Mouse (Mus musculus) kidney, adult 2 months (tissue): ENCODE data around the gene Uba5. TPM values are rescaled to one million over a fixed set of nuclear protein-coding genes. Genes with fewer than 3 reads are reported as not detected.

ENCODE experiments used
- DNase-seq: peaks from one replicate; pipeline ENCODE4 v3.0.0; 2021
- H3K27ac ChIP-seq: fragments of 200-500 bp; 2 replicates; pipeline ENCODE4 v1.5.1; 2012; ENCODE audit warnings: low read depth, low read length, control low read depth, inconsistent platforms; ENCODE audit not compliant: insufficient read depth
- H3K27me3 ChIP-seq: fragments of 200-500 bp; replicated peaks from 2 replicates; pipeline ENCODE4 v1.6.1; 2012; ENCODE audit warnings: mild to moderate bottlenecking, moderate library complexity, low read length, inconsistent platforms; ENCODE audit not compliant: control insufficient read depth, insufficient read depth
- H3K36me3 ChIP-seq: fragments of 200-500 bp; 2 replicates; pipeline ENCODE4 v1.6.1; 2012; ENCODE audit warnings: mild to moderate bottlenecking, moderate library complexity, low read length, inconsistent platforms; ENCODE audit not compliant: control insufficient read depth, insufficient read depth
- H3K4me1 ChIP-seq: fragments of 200-500 bp; 2 replicates; pipeline ENCODE4 v1.6.1; 2011; ENCODE audit warnings: low read length; ENCODE audit not compliant: control insufficient read depth, insufficient read depth
- H3K4me3 ChIP-seq: fragments of 200-500 bp; 2 replicates; pipeline ENCODE4 v1.5.1; 2011; ENCODE audit warnings: mild to moderate bottlenecking, low read depth, low read length, control low read depth; ENCODE audit not compliant: insufficient read depth
- CTCF ChIP-seq: fragments of 200-500 bp; conservative IDR thresholded peaks from 2 replicates; pipeline ENCODE4 v1.5.1; 2011; ENCODE audit warnings: low read depth, mild to moderate bottlenecking, control low read depth, low read length, moderate library complexity, mixed read lengths; ENCODE audit not compliant: insufficient read depth, insufficient read length
- POLR2A ChIP-seq: fragments of 200-500 bp; IDR thresholded peaks from one replicate; pipeline ENCODE4 v1.6.1; 2011; ENCODE audit warnings: low read depth, low read length, control low read depth
- WGBS: fragments of 180-500 bp; shearing (Covaris S2); methylation state at CpG from one replicate; pipeline ENCODE4 v1.1.7; 2018; 5-methylcytosine and 5-hydroxymethylcytosine counted together
- polyA plus RNA-seq: library from polyadenylated mRNA; depleted of rRNA; stranded (reverse); fragments of >200 nt; gene quantifications from 2 replicates; pipeline ENCODE4 v1.2.3, GENCODE M21; 2012

The Uba5 gene
- polyA plus RNA-seq, 1 experiment = 19.1 TPM

GRCm38 (mm10) chr9:104035261-104036015 lies 27.5 kb downstream of the Uba5 start:
- WGBS = 55% methylated on average over 24 of the region's 24 CpGs
- TF ChIP-seq POLR2A = no peak
- TF ChIP-seq CTCF = peak; percentile 88
- H3K4me1 ChIP-seq = no peaks in the 10 kb centered on the region
- DNase-seq = peak; percentile 78
- no peak overlapping the region for H3K27ac ChIP-seq
- peaks cover 2% of the 10 kb centered on the region; the same call in 1 of the 2 replicates for H3K36me3 ChIP-seq
- H3K27me3 ChIP-seq = no peaks in the 10 kb centered on the region
- no peak overlapping the region for H3K4me3 ChIP-seq

DNA sequence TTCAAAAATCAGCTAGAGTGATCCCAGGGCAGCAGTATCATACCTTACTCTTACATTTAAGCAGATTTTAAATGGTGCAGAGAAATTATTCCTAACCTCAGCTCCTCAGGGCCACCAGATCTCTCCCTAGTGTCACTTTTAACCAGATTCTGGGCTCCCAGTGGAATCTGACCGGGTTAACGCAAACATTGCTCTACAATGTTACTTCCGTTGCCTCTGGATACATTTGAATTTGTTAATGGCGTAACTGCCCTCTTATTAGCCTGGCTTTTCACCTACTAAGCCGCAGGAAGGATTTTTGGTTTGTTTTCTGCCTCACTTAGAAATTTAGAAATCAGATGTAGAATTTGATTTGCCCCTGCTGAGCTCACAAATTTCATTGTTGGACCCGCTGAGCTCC lies 28.2 kb downstream of the Uba5 start:
- H3K4me1 ChIP-seq = no peaks in the 10 kb centered on the region
- H3K36me3 ChIP-seq = no peaks in the 10 kb centered on the region; the same call in 1 of the 2 replicates
- 89% methylated on average over 6 of the region's 6 CpGs for WGBS
- H3K27me3 ChIP-seq = no peaks in the 10 kb centered on the region
- no peak overlapping the region for H3K27ac ChIP-seq
- TF ChIP-seq POLR2A = no peak
- no peak for TF ChIP-seq CTCF
- no peak for DNase-seq
- no peak overlapping the region for H3K4me3 ChIP-seq

DNA sequence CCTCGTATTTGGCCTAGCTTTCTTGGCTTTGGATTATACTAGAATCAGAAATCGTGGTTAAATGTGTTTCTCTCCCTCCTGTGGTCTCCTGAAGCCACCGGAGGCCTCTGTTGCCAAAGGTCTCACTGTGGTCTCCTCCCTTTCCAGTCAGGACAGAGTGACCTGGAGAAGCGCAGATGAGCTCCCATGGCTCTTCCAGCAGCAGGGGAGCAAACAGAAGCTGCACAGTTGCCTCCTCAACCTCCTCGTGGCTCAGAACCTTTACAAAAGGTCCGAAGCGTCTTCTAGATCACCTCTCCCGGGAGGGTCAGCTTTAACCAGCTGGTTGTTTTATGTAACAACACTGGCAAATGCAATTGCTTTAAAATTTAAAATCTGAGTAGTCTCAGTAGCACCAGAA lies 28.7 kb downstream of the Uba5 start:
- H3K27me3 ChIP-seq = no peaks in the 10 kb centered on the region
- H3K4me1 ChIP-seq = no peaks in the 10 kb centered on the region
- H3K4me3 ChIP-seq = no peak overlapping the region
- DNase-seq = no peak
- no peak for TF ChIP-seq CTCF
- no peak for TF ChIP-seq POLR2A
- H3K27ac ChIP-seq = no peak overlapping the region
- H3K36me3 ChIP-seq = no peaks in the 10 kb centered on the region; the same call in 1 of the 2 replicates
- 81% methylated on average over 8 of the region's 8 CpGs for WGBS

DNA sequence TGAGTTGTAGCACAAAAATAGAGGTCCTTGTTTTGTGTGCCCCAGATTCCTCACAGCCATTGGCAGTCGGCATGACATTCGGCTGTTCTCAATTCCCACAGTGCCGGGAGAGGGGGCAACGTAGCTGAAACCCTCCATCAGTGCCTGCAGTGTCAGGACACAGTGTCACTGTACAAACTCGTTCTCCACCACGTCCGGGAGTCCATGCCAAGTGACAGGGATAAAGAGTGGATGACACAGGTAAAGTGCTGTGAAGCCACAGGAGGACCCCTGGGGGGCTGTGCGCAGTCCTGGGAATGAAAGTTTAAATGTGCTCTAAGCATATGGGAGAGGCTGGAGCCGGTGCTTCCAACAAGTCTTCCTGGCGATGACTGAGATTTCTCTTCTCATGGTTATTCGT lies 33.1 kb downstream of the Uba5 start:
- Histone ChIP-seq H3K36me3 (no peaks in the 10 kb centered on the region), H3K4me3 (no peak overlapping the region), H3K27ac (no peak overlapping the region), H3K27me3 (no peaks in the 10 kb centered on the region), H3K4me1 (no peaks in the 10 kb centered on the region)
- TF ChIP-seq POLR2A (no peak), CTCF (no peak)
- 89% methylated on average over 11 of the region's 11 CpGs for WGBS
- DNase-seq = no peak

DNA sequence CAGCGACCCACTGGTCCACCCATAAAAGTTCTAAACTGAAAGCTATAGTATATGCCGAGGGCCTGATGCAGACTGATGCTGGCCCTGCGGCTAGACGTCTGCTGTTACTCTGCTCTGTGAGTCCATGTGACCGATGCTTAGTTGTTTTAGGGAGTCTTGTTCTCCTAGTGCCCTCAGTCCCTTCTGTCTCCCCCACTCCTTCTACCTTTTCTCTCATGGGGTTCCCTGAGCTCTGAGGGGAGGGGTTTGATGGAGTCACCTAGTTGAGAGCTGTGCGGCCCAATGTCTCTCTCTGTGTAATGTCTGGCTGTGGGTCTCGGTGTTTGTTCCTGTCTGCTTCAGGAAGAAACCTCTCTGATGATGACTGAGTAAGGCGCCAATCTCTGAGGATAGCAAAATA lies 35.7 kb downstream of the Uba5 start:
- TF ChIP-seq POLR2A (no peak), CTCF (no peak)
- H3K27ac ChIP-seq = no peak overlapping the region

GRCm38 (mm10) chr9:104021026-104021425 lies 41.9 kb downstream of the Uba5 start:
- Histone ChIP-seq H3K27ac (no peak overlapping the region), H3K27me3 (no peaks in the 10 kb centered on the region), H3K4me3 (no peak overlapping the region), H3K4me1 (no peaks in the 10 kb centered on the region), H3K36me3 (peaks cover 3% of the 10 kb centered on the region; the same call in 1 of the 2 replicates)
- 70% methylated on average over 10 of the region's 10 CpGs for WGBS
- no peak for TF ChIP-seq CTCF
- DNase-seq = peak; percentile 45

More for the DNA sequence above, 35.7 kb downstream of the Uba5 start:
- 98% methylated on average over 8 of the region's 8 CpGs for WGBS
- Histone ChIP-seq H3K27me3 (no peaks in the 10 kb centered on the region), H3K4me3 (no peak overlapping the region), H3K4me1 (no peaks in the 10 kb centered on the region), H3K36me3 (no peaks in the 10 kb centered on the region)
- no peak for DNase-seq

DNA sequence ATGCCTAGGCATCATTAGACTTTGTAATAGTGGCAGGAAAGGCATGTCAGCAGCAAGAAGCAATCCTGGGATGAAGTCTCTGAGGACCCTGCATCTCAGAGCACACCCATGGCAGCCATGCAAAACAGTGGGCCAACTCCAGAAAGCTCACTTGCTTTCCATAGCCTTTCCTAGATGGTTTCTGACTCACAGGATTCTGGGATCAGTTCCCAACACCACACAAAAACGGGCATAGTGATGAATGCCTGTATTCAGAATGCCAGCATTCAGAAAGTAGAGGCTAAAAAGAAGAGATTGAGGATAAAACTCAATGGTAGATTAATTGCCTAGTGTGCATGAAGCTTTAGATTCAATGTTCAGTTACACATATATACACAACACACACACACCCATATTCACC lies 48.4 kb downstream of the Uba5 start:
- H3K4me3 ChIP-seq = no peak overlapping the region
- H3K4me1 ChIP-seq = no peaks in the 10 kb centered on the region
- no peak for TF ChIP-seq CTCF
- no peaks in the 10 kb centered on the region for H3K27me3 ChIP-seq
- H3K27ac ChIP-seq = no peak overlapping the region
- H3K36me3 ChIP-seq = peaks cover 7% of the 10 kb centered on the region
- DNase-seq = no peak
- 81% methylated on average over 1 of the region's 1 CpGs for WGBS

- Histone ChIP-seq H3K4me3 (peak overlapping the region; percentile 69), H3K27ac (peak overlapping the region; percentile 53), H3K4me1 (peaks cover 7% of the 10 kb centered on the region; the same call in 1 of the 2 replicates), H3K36me3 (no peaks in the 10 kb centered on the region), H3K27me3 (no peaks in the 10 kb centered on the region)
- DNase-seq = peak; percentile 81
- WGBS = under 1% methylated on average over 37 of the region's 37 CpGs
- TF ChIP-seq POLR2A (no peak), CTCF (peak; percentile 68)
Observed at GRCm38 (mm10) chr9:104002913-104003330, 60.0 kb downstream of the Uba5 start.
